Mouse (Mus musculus): ENCODE measurements around the gene Dffb. TPM values are rescaled to one million over a fixed set of nuclear protein-coding genes. Genes with fewer than 3 reads are reported as not detected.
A peak's percentile ranks its signal among the peaks of the same experiment; 100 is the strongest.

Gene Dffb
- polyA plus RNA-seq, 1 experiment from 2014 or later, result 11.1 TPM

- no peak overlapping the region for H3K4me3 ChIP-seq (replicated peaks)
- 77% methylated on average over 4 of the region's 4 CpGs for WGBS (ENCODE audit: insufficient replicate concordance)
- DNase-seq (no peak), ATAC-seq (ENCODE audit: low read depth) (no peak)
- no peaks in the 10 kb centered on the region for H3K27me3 ChIP-seq
- no peaks in the 10 kb centered on the region for H3K9me3 ChIP-seq (replicated peaks)
- peaks cover 16% of the 10 kb centered on the region for H3K4me1 ChIP-seq (replicated peaks)
- no peak overlapping the region for H3K4me2 ChIP-seq
- no peak overlapping the region for H3K9ac ChIP-seq
- no peak overlapping the region for H3K27ac ChIP-seq
- peaks cover 43% of the 10 kb centered on the region for H3K36me3 ChIP-seq
These were observed 32.8 kb upstream of the Dffb start for GRCm38 (mm10) chr4:154007759-154008158.

- Histone ChIP-seq H3K36me3 (peaks cover 54% of the 10 kb centered on the region), H3K9me3 (replicated peaks) (no peaks in the 10 kb centered on the region), H3K4me3 (replicated peaks) (no peak overlapping the region), H3K27ac (no peak overlapping the region), H3K27me3 (no peaks in the 10 kb centered on the region), H3K4me1 (replicated peaks) (peaks cover 8% of the 10 kb centered on the region), H3K9ac (no peak overlapping the region), H3K4me2 (no peak overlapping the region)
- ATAC-seq (ENCODE audit: low read depth) (no peak), DNase-seq (no peak)
- WGBS (ENCODE audit: insufficient replicate concordance), result 75% methylated on average over 6 of the region's 6 CpGs
These were observed 31.3 kb upstream of the Dffb start for GRCm38 (mm10) chr4:154006264-154006663.

GRCm38 (mm10) chr4:154005488-154005887, 30.6 kb upstream of the Dffb start:
- Histone ChIP-seq H3K4me1 (replicated peaks) (peaks cover under 1% of the 10 kb centered on the region; the same call in 1 of the 2 replicates), H3K27me3 (no peaks in the 10 kb centered on the region), H3K9me3 (replicated peaks) (no peaks in the 10 kb centered on the region), H3K36me3 (peaks cover 54% of the 10 kb centered on the region), H3K4me2 (no peak overlapping the region), H3K4me3 (replicated peaks) (no peak overlapping the region), H3K27ac (no peak overlapping the region), H3K9ac (no peak overlapping the region)
- ATAC-seq (ENCODE audit: low read depth), result no peak
- DNase-seq, result no peak
- 82% methylated on average over 5 of the region's 5 CpGs for WGBS (ENCODE audit: insufficient replicate concordance)

- no peaks in the 10 kb centered on the region for H3K4me1 ChIP-seq (replicated peaks)
- no peak overlapping the region for H3K9ac ChIP-seq
- no peak for DNase-seq
- no peak overlapping the region for H3K4me3 ChIP-seq (replicated peaks)
- H3K9me3 ChIP-seq (replicated peaks), result no peaks in the 10 kb centered on the region
- H3K27me3 ChIP-seq, result no peaks in the 10 kb centered on the region
- WGBS (ENCODE audit: insufficient replicate concordance), result 85% methylated on average over 8 of the region's 8 CpGs
- H3K4me2 ChIP-seq, result no peak overlapping the region
- no peak for ATAC-seq (ENCODE audit: low read depth)
- peaks cover 85% of the 10 kb centered on the region for H3K36me3 ChIP-seq
- no peak overlapping the region for H3K27ac ChIP-seq
These were observed 18.6 kb upstream of the Dffb start for GRCm38 (mm10) chr4:153993505-153993904.

GRCm38 (mm10) chr4:153992715-153993114, 17.8 kb upstream of the Dffb start:
- ATAC-seq (ENCODE audit: low read depth) (no peak), DNase-seq (no peak)
- Histone ChIP-seq H3K4me2 (no peak overlapping the region), H3K4me3 (replicated peaks) (no peak overlapping the region), H3K27me3 (no peaks in the 10 kb centered on the region), H3K9ac (no peak overlapping the region), H3K9me3 (replicated peaks) (no peaks in the 10 kb centered on the region), H3K36me3 (peaks cover 86% of the 10 kb centered on the region), H3K4me1 (replicated peaks) (no peaks in the 10 kb centered on the region), H3K27ac (no peak overlapping the region)
- 83% methylated on average over 10 of the region's 10 CpGs for WGBS (ENCODE audit: insufficient replicate concordance)

- no peak for ATAC-seq (ENCODE audit: low read depth)
- DNase-seq, result no peak
- H3K4me1 ChIP-seq (replicated peaks), result peaks cover 23% of the 10 kb centered on the region
- no peak overlapping the region for H3K4me2 ChIP-seq
- H3K36me3 ChIP-seq, result peaks cover 67% of the 10 kb centered on the region
- WGBS (ENCODE audit: insufficient replicate concordance), result 84% methylated on average over 11 of the region's 11 CpGs
- no peak overlapping the region for H3K4me3 ChIP-seq (replicated peaks)
- H3K9ac ChIP-seq, result no peak overlapping the region
- no peaks in the 10 kb centered on the region for H3K9me3 ChIP-seq (replicated peaks)
- no peaks in the 10 kb centered on the region for H3K27me3 ChIP-seq
- no peak overlapping the region for H3K27ac ChIP-seq
These were observed 5.5 kb upstream of the Dffb start for GRCm38 (mm10) chr4:153980470-153980869.

- H3K9me3 ChIP-seq (replicated peaks), result no peaks in the 10 kb centered on the region
- no peak overlapping the region for H3K4me3 ChIP-seq (replicated peaks)
- peaks cover 28% of the 10 kb centered on the region for H3K4me1 ChIP-seq (replicated peaks)
- ATAC-seq (ENCODE audit: low read depth) (no peak), DNase-seq (no peak)
- H3K9ac ChIP-seq, result no peak overlapping the region
- no peaks in the 10 kb centered on the region for H3K27me3 ChIP-seq
- no peak overlapping the region for H3K27ac ChIP-seq
- WGBS (ENCODE audit: insufficient replicate concordance), result 78% methylated on average over 10 of the region's 10 CpGs
- H3K4me2 ChIP-seq, result no peak overlapping the region
- H3K36me3 ChIP-seq, result peaks cover 55% of the 10 kb centered on the region
These were observed 4.3 kb upstream of the Dffb start for GRCm38 (mm10) chr4:153979243-153979642.

- peaks cover 36% of the 10 kb centered on the region for H3K36me3 ChIP-seq
- H3K4me1 ChIP-seq (replicated peaks), result peaks cover 42% of the 10 kb centered on the region
- peak overlapping the region; percentile 89 for H3K9ac ChIP-seq
- H3K27ac ChIP-seq, result no peak overlapping the region
- H3K4me2 ChIP-seq, result peak overlapping the region; percentile 84
- no peaks in the 10 kb centered on the region for H3K27me3 ChIP-seq
- H3K4me3 ChIP-seq (replicated peaks), result peak overlapping the region; percentile 82
- no peak for ATAC-seq (ENCODE audit: low read depth)
- WGBS (ENCODE audit: insufficient replicate concordance), result 30% methylated on average over 6 of the region's 6 CpGs
- no peaks in the 10 kb centered on the region for H3K9me3 ChIP-seq (replicated peaks)
- no peak for DNase-seq
These were observed 842 bp upstream of the Dffb start for GRCm38 (mm10) chr4:153975768-153976167.

- Histone ChIP-seq H3K4me3 (replicated peaks) (peak overlapping the region; percentile 82), H3K27me3 (no peaks in the 10 kb centered on the region), H3K27ac (peak overlapping the region; percentile 63; the same call in 1 of the 2 replicates), H3K4me2 (peak overlapping the region; percentile 84), H3K9ac (peak overlapping the region; percentile 89), H3K36me3 (peaks cover 36% of the 10 kb centered on the region), H3K9me3 (replicated peaks) (no peaks in the 10 kb centered on the region), H3K4me1 (replicated peaks) (peaks cover 42% of the 10 kb centered on the region)
- ATAC-seq (ENCODE audit: low read depth) (peak; percentile 76), DNase-seq (no peak)
- under 1% methylated on average over 33 of the region's 33 CpGs for WGBS (ENCODE audit: insufficient replicate concordance)
These were observed 351 bp upstream of the Dffb start for GRCm38 (mm10) chr4:153975292-153975662.

- no peak overlapping the region for H3K4me2 ChIP-seq
- ATAC-seq (ENCODE audit: low read depth) (no peak), DNase-seq (no peak)
- no peak overlapping the region for H3K4me3 ChIP-seq (replicated peaks)
- no peak overlapping the region for H3K9ac ChIP-seq
- peaks cover 3% of the 10 kb centered on the region for H3K4me1 ChIP-seq (replicated peaks)
- H3K9me3 ChIP-seq (replicated peaks), result no peaks in the 10 kb centered on the region
- no peak overlapping the region for H3K27ac ChIP-seq
- no peaks in the 10 kb centered on the region for H3K27me3 ChIP-seq
- peaks cover 79% of the 10 kb centered on the region for H3K36me3 ChIP-seq
- WGBS (ENCODE audit: insufficient replicate concordance), result 89% methylated on average over 2 of the region's 2 CpGs
These were observed 6.9 kb downstream of the Dffb start for GRCm38 (mm10) chr4:153968063-153968462.

GRCm38 (mm10) chr4:153967556-153967955, 7.4 kb downstream of the Dffb start:
- H3K27me3 ChIP-seq, result no peaks in the 10 kb centered on the region
- no peaks in the 10 kb centered on the region for H3K9me3 ChIP-seq (replicated peaks)
- H3K4me2 ChIP-seq, result no peak overlapping the region
- no peak overlapping the region for H3K27ac ChIP-seq
- ATAC-seq (ENCODE audit: low read depth), result no peak
- no peak overlapping the region for H3K9ac ChIP-seq
- peaks cover 83% of the 10 kb centered on the region for H3K36me3 ChIP-seq
- H3K4me1 ChIP-seq (replicated peaks), result no peaks in the 10 kb centered on the region
- no peak overlapping the region for H3K4me3 ChIP-seq (replicated peaks)
- WGBS (ENCODE audit: insufficient replicate concordance), result 75% methylated on average over 2 of the region's 2 CpGs
- DNase-seq, result no peak

- no peaks in the 10 kb centered on the region for H3K4me1 ChIP-seq (replicated peaks)
- H3K4me3 ChIP-seq (replicated peaks), result no peak overlapping the region
- no peak for DNase-seq
- WGBS (ENCODE audit: insufficient replicate concordance), result 73% methylated on average over 5 of the region's 5 CpGs
- peaks cover 89% of the 10 kb centered on the region for H3K36me3 ChIP-seq
- H3K27ac ChIP-seq, result no peak overlapping the region
- H3K9me3 ChIP-seq (replicated peaks), result no peaks in the 10 kb centered on the region
- ATAC-seq (ENCODE audit: low read depth), result no peak
- H3K9ac ChIP-seq, result no peak overlapping the region
- no peak overlapping the region for H3K4me2 ChIP-seq
- H3K27me3 ChIP-seq, result no peaks in the 10 kb centered on the region
These were observed 8.3 kb downstream of the Dffb start for GRCm38 (mm10) chr4:153966651-153967050.

Data from liver, embryonic 13.5 days (tissue).